Mouse (Mus musculus): ENCODE measurements around the gene Mgrn1.

The Mgrn1 gene

GRCm38 (mm10) chr16:4879708-4880124 is 6.3 kb upstream of the Mgrn1 start:
- peak; percentile 91 for DNase-seq

DNA sequence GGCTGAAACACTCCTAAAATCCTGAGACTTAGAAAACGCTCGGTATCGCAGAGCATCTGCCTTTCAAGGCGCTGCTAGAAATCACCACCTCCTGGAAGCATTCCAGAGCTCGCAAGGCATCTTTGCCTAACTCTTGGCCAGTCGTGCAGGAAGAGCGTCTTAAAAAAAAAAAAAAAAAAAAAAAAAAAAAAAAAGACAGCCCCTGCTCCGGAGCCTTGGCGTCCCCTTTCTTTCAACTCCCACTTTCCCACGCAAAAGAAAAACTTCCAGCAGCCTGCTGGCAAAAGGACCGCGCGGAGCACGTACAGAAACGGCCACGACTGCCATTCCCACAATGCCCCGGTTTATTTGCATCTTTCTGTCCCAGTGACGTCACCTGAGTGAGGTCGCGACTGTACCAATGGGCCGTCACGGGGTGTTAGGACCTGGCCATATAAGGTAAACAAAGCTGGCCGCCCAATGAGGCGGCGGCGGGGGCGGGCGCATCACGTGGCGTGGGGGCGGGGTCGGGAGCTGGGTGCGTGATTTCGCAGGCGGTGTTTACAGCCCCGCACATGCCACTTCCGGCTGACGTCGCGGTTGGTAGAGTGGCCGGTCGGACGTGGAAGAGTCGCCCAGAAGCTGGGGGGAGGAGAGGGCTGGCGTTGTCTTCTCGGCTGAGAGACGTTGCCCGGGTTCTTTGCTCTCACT is 5.8 kb upstream of the Mgrn1 start, which contains the start of gene Ubald1:
TSS of gene Ubald1 (minus strand) at position 180 of the 690 bp plus-strand sequence.
- peak; percentile 95 for DNase-seq

GRCm38 (mm10) chr16:4881400-4882351 is 4.4 kb upstream of the Mgrn1 start:
- peak; percentile 64 for DNase-seq

- no peak for DNase-seq
Observed at GRCm38 (mm10) chr16:4884930-4885329, 1.1 kb upstream of the Mgrn1 start.

- DNase-seq: no peak
Observed at GRCm38 (mm10) chr16:4886690-4887020, 606 bp downstream of the Mgrn1 start.

GRCm38 (mm10) chr16:4890201-4890709 is 4.2 kb downstream of the Mgrn1 start:
- DNase-seq: no peak

- no peak for DNase-seq
Observed at GRCm38 (mm10) chr16:4892171-4892570, 6.1 kb downstream of the Mgrn1 start.

GRCm38 (mm10) chr16:4894201-4894908 is 8.3 kb downstream of the Mgrn1 start:
- no peak for DNase-seq

GRCm38 (mm10) chr16:4896249-4897027 is 10.4 kb downstream of the Mgrn1 start:
- DNase-seq: peak; percentile 64

DNA sequence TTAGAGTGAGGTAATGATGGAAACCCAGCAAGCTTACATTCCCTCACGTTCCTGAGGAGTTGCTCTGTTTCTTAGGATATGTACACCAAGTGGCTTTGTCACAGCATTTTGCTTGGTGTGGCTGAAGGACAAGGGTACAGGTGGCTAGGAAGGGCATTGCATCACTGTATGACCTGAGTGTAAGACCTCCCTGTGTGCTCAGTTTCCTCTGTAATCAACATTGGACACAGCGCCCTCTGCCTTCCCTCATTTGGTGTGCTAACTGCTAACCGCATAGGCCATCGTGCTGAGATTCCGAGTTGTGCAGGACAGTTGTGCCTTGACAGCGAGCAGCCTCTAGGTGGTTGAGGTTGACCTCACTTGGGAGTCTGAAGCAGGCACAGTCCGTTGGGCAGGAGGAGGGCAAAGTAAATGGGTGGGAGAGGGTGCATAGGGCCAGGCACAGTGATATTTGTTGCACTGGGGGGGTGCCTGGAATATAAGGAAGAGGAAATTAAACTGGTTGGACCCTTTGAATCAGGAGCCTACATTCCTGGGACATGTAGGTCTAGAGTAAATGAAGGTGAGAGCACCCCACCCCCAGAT is 11.2 kb downstream of the Mgrn1 start:
- DNase-seq: no peak

GRCm38 (mm10) chr16:4898881-4899280 is 12.8 kb downstream of the Mgrn1 start:
- no peak for DNase-seq

- DNase-seq: no peak
Observed at GRCm38 (mm10) chr16:4899711-4900110, 13.7 kb downstream of the Mgrn1 start.

- peak; percentile 69 for DNase-seq
Observed at GRCm38 (mm10) chr16:4901167-4901566, 15.1 kb downstream of the Mgrn1 start.

- DNase-seq: no peak
Observed at GRCm38 (mm10) chr16:4902390-4902789, 16.3 kb downstream of the Mgrn1 start.

- DNase-seq: no peak
Observed at GRCm38 (mm10) chr16:4903491-4904102, 17.5 kb downstream of the Mgrn1 start.

GRCm38 (mm10) chr16:4904878-4905277 is 18.8 kb downstream of the Mgrn1 start:
- no peak for DNase-seq

GRCm38 (mm10) chr16:4905591-4905990 is 19.5 kb downstream of the Mgrn1 start:
- DNase-seq: no peak

GRCm38 (mm10) chr16:4906559-4906958 is 20.5 kb downstream of the Mgrn1 start:
- DNase-seq: no peak

DNA sequence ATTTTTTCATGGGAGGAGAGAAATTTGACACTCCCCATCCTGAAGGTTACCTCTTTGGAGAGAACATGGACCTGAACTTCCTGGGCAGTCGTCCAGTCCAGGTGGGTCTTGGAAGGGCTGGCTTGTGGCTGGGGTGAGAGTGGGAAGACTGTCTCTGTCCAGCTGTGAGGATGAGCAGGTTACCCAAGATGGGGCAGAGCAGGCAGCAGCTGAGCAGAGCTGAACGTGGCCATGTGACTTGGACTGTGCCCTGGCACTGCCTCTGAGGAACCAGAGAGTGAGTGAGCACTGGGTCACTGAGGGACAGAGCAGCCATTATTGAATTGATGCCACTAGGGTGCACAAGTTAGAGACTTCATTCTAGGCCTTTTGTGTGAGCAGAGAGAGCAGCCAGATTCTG is 21.3 kb downstream of the Mgrn1 start:
- no peak for DNase-seq

GRCm38 (mm10) chr16:4907972-4908371 is 21.9 kb downstream of the Mgrn1 start:
- no peak for DNase-seq

- no peak for DNase-seq
Observed at GRCm38 (mm10) chr16:4909745-4910144, 23.7 kb downstream of the Mgrn1 start.

Measured in kidney, adult 18-20 months (tissue).